Mouse (Mus musculus) urinary bladder, postnatal 10 days (tissue): ENCODE measurements around the gene Mdfi.

ENCODE experiments used
- DNase-seq: peaks from one replicate; pipeline ENCODE4 v3.0.0; 2022; ENCODE audit warnings: low spot score

Mdfi gene

GRCm38 (mm10) chr17:47797383-47797782, 37.1 kb downstream of the Mdfi start:
- DNase-seq: no peak

GRCm38 (mm10) chr17:47796968-47797367, 37.5 kb downstream of the Mdfi start:
- DNase-seq: no peak

GRCm38 (mm10) chr17:47796156-47796816, 38.2 kb downstream of the Mdfi start:
- DNase-seq: no peak

- no peak for DNase-seq
Measured at GRCm38 (mm10) chr17:47795446-47795845, 39.0 kb downstream of the Mdfi start.

- peak; percentile 45 for DNase-seq
Measured at GRCm38 (mm10) chr17:47793377-47793776, 41.1 kb downstream of the Mdfi start.

GRCm38 (mm10) chr17:47792098-47792863, 42.2 kb downstream of the Mdfi start:
- DNase-seq: no peak

GRCm38 (mm10) chr17:47788996-47789395, 45.5 kb downstream of the Mdfi start:
- no peak for DNase-seq

- no peak for DNase-seq
Measured at GRCm38 (mm10) chr17:47788306-47788705, 46.2 kb downstream of the Mdfi start.

GRCm38 (mm10) chr17:47787632-47788031, 46.9 kb downstream of the Mdfi start:
- DNase-seq: no peak

- no peak for DNase-seq
Measured at GRCm38 (mm10) chr17:47784411-47784810, 50.1 kb downstream of the Mdfi start.

- no peak for DNase-seq
Measured at GRCm38 (mm10) chr17:47783445-47784223, 50.9 kb downstream of the Mdfi start.

GRCm38 (mm10) chr17:47782486-47782885, 52.0 kb downstream of the Mdfi start:
- no peak for DNase-seq

- DNase-seq: no peak
Measured at GRCm38 (mm10) chr17:47780470-47780869, 54.0 kb downstream of the Mdfi start.

- no peak for DNase-seq
Measured at GRCm38 (mm10) chr17:47777141-47777540, 57.4 kb downstream of the Mdfi start.

GRCm38 (mm10) chr17:47773604-47774003, 60.9 kb downstream of the Mdfi start:
- DNase-seq: no peak

GRCm38 (mm10) chr17:47769389-47770299, 64.8 kb downstream of the Mdfi start:
- no peak for DNase-seq

- no peak for DNase-seq
Measured at GRCm38 (mm10) chr17:47768707-47769276, 65.7 kb downstream of the Mdfi start.

- DNase-seq: no peak
Measured at GRCm38 (mm10) chr17:47767456-47768141, 66.9 kb downstream of the Mdfi start.

GRCm38 (mm10) chr17:47767081-47767455, 67.4 kb downstream of the Mdfi start:
- DNase-seq: no peak

- DNase-seq: no peak
Measured at GRCm38 (mm10) chr17:47766407-47767043, 68.0 kb downstream of the Mdfi start.
